Mouse (Mus musculus): ENCODE results near the gene Hexim1. TPM values are rescaled to one million over a fixed set of nuclear protein-coding genes. Genes with fewer than 3 reads are reported as not detected.
A peak's percentile ranks its signal among the peaks of the same experiment; 100 is the strongest.

Gene Hexim1
- polyA plus RNA-seq, 1 experiment, result 24.3 TPM

DNA sequence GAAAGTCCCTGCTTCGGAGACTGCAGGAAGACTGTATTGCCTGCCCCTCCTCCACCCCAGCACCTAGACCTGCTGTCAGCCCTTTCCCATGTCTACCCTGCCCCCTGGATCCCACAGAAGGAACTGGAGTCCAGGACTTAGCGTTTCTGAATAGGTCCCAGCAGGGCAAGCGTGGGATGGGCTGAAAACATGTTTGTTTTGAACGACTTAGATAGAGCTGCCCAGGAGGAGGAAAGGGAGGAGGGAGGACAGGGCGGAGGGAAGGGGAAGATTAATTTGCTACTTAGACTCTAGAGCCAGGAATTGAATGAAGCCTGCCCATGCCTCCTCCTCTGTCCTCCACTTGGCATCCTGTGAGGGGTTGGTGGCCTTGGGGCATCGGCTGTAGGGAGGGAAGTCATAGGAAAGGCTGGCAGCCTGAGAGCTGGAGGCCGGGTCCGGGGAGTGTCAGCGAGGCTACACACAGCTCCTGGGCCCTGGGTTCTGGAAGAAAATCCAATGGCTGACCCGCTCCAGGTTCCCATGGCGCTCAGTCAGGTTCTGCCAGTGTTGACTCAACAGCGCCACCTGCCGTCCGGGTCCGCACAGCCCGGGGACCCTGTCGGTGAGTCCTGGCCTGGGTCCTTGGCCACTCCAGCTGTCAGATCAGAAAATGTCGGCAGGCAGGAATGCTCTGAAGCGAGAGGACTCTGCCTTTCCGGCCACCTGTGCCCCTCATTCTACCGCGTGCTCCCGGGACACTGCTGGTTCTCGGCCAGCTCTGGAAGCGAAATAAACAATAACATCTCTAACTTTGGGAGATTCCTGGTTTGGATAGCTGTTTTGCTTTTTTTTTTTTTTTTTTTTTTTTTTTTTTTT is 42.8 kb downstream of the Hexim1 start:
- no peaks in the 10 kb centered on the region for H3K79me3 ChIP-seq (ENCODE audit: low read depth)
- no peaks in the 10 kb centered on the region for H3K36me3 ChIP-seq (ENCODE audit: control insufficient read depth, insufficient read depth)
- peak overlapping the region; percentile 20 for H3ac ChIP-seq (ENCODE audit: control insufficient read depth, insufficient read length, low read depth)
- no peaks in the 10 kb centered on the region for H3K27me3 ChIP-seq (ENCODE audit: control insufficient read depth, insufficient read depth, insufficient read length)
- TF ChIP-seq CTCF (IDR thresholded peaks at IDR 0.05; ENCODE audit: control insufficient read depth, insufficient read depth, insufficient read length), result peak; percentile 97
- TF ChIP-seq MYOD1 (IDR thresholded peaks at IDR 0.05; ENCODE audit: control insufficient read depth, insufficient read length, low read depth), result peak; percentile 85
- TF ChIP-seq MYOG (IDR thresholded peaks at IDR 0.05; ENCODE audit: control insufficient read depth, extremely low read depth, insufficient read length), result no peak
- H3K79me2 ChIP-seq (ENCODE audit: control insufficient read depth, insufficient read depth), result no peaks in the 10 kb centered on the region
- no peak overlapping the region for H3K4me3 ChIP-seq (ENCODE audit: insufficient read depth, poor library complexity, severe bottlenecking)

GRCm38 (mm10) chr11:103160738-103161137 is 44.7 kb downstream of the Hexim1 start:
- Histone ChIP-seq H3K27me3 (ENCODE audit: control insufficient read depth, insufficient read depth, insufficient read length) (no peaks in the 10 kb centered on the region), H3K79me3 (ENCODE audit: low read depth) (no peaks in the 10 kb centered on the region), H3ac (ENCODE audit: control insufficient read depth, insufficient read length, low read depth) (no peak overlapping the region), H3K4me3 (ENCODE audit: insufficient read depth, poor library complexity, severe bottlenecking) (no peak overlapping the region), H3K79me2 (ENCODE audit: control insufficient read depth, insufficient read depth) (no peaks in the 10 kb centered on the region), H3K36me3 (ENCODE audit: control insufficient read depth, insufficient read depth) (no peaks in the 10 kb centered on the region)
- TF ChIP-seq FOSL1 (IDR thresholded peaks at IDR 0.05; ENCODE audit: insufficient read depth, low read length, poor library complexity, severe bottlenecking) (no peak), CEBPB (IDR thresholded peaks at IDR 0.05; ENCODE audit: low read depth) (no peak), USF1 (IDR thresholded peaks at IDR 0.05; ENCODE audit: low read depth) (no peak), MYOG (IDR thresholded peaks at IDR 0.05; ENCODE audit: control insufficient read depth, extremely low read depth, insufficient read length) (no peak), MYOD1 (IDR thresholded peaks at IDR 0.05; ENCODE audit: control insufficient read depth, insufficient read length, low read depth) (no peak), MAX (IDR thresholded peaks at IDR 0.05) (no peak), CTCF (IDR thresholded peaks at IDR 0.05; ENCODE audit: control insufficient read depth, insufficient read depth, insufficient read length) (no peak)

DNA sequence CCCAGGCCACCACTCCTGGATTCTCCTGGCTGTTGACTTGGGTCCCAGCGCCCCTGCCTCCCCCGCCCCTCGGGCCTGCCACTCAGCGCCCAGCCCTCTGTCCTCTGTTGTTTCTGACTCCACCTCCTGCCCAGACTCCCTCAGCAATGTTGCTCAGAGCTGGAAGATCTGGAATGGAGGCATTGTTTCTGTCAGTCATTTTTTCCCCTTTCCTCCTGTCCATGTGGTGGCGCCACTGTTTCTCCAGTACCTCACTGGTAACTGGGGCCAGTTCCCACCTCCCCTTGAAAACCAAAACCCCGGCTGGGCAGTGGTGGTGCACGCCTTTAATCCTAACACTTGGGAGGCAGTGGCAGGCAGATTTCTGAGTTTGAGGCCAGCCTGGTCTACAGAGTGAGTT is 45.4 kb downstream of the Hexim1 start:
- H3ac ChIP-seq (ENCODE audit: control insufficient read depth, insufficient read length, low read depth), result no peak overlapping the region
- no peaks in the 10 kb centered on the region for H3K27me3 ChIP-seq (ENCODE audit: control insufficient read depth, insufficient read depth, insufficient read length)
- no peak overlapping the region for H3K4me3 ChIP-seq (ENCODE audit: insufficient read depth, poor library complexity, severe bottlenecking)
- TF ChIP-seq MYOD1 (IDR thresholded peaks at IDR 0.05; ENCODE audit: control insufficient read depth, insufficient read length, low read depth), result no peak
- TF ChIP-seq CEBPB (IDR thresholded peaks at IDR 0.05; ENCODE audit: low read depth), result no peak
- no peak for TF ChIP-seq MYOG (IDR thresholded peaks at IDR 0.05; ENCODE audit: control insufficient read depth, extremely low read depth, insufficient read length)
- no peak for TF ChIP-seq FOSL1 (IDR thresholded peaks at IDR 0.05; ENCODE audit: insufficient read depth, low read length, poor library complexity, severe bottlenecking)
- TF ChIP-seq CTCF (IDR thresholded peaks at IDR 0.05; ENCODE audit: control insufficient read depth, insufficient read depth, insufficient read length), result no peak
- TF ChIP-seq MAX (IDR thresholded peaks at IDR 0.05), result no peak
- TF ChIP-seq USF1 (IDR thresholded peaks at IDR 0.05; ENCODE audit: low read depth), result no peak
- no peaks in the 10 kb centered on the region for H3K79me2 ChIP-seq (ENCODE audit: control insufficient read depth, insufficient read depth)
- H3K36me3 ChIP-seq (ENCODE audit: control insufficient read depth, insufficient read depth), result no peaks in the 10 kb centered on the region
- no peaks in the 10 kb centered on the region for H3K79me3 ChIP-seq (ENCODE audit: low read depth)

DNA sequence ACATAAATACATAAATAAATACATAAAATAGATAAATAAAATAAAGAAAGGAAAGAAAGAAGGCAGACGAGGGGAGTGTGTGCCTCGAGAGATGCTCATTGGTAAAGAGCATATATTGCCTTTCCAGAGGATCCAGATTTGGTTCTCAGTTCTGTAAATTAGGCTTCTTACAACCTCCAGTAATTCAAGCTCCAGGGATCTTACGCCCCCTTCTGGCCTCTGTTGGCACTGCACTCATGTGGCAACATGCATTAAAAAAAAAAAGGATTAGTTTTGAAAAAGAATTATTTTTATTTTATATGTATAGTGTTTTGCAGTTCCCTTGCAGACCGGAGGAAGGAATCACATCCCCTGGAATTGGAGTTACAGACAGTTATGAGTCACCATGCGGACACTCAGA is 46.1 kb downstream of the Hexim1 start:
- no peaks in the 10 kb centered on the region for H3K36me3 ChIP-seq (ENCODE audit: control insufficient read depth, insufficient read depth)
- no peaks in the 10 kb centered on the region for H3K79me3 ChIP-seq (ENCODE audit: low read depth)
- no peak overlapping the region for H3K4me3 ChIP-seq (ENCODE audit: insufficient read depth, poor library complexity, severe bottlenecking)
- H3K79me2 ChIP-seq (ENCODE audit: control insufficient read depth, insufficient read depth), result no peaks in the 10 kb centered on the region
- H3ac ChIP-seq (ENCODE audit: control insufficient read depth, insufficient read length, low read depth), result no peak overlapping the region
- no peaks in the 10 kb centered on the region for H3K27me3 ChIP-seq (ENCODE audit: control insufficient read depth, insufficient read depth, insufficient read length)
- TF ChIP-seq MAX (IDR thresholded peaks at IDR 0.05), result no peak
- TF ChIP-seq MYOD1 (IDR thresholded peaks at IDR 0.05; ENCODE audit: control insufficient read depth, insufficient read length, low read depth), result no peak

DNA sequence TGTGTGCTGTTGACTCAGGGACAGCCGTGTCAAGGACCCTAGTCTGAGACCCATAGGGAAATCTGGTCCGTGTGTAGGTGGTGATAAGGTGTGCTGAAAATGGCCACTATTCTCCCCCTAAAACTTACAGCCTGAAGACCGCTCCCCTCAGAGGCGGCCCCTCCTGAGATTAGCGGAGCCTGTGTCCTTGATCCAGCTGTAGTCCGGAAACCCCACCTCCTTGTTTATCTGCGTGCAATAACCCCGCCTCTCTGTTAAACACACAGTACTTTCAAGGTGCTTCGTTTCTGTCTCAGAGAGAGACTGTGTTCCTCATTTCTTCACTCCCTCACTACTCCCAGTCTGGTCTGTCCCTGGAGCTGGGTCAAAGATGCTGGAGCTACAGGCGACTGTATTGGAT is 48.4 kb downstream of the Hexim1 start:
- no peaks in the 10 kb centered on the region for H3K79me2 ChIP-seq (ENCODE audit: control insufficient read depth, insufficient read depth)
- no peaks in the 10 kb centered on the region for H3K36me3 ChIP-seq (ENCODE audit: control insufficient read depth, insufficient read depth)
- no peaks in the 10 kb centered on the region for H3K79me3 ChIP-seq (ENCODE audit: low read depth)
- H3K27me3 ChIP-seq (ENCODE audit: control insufficient read depth, insufficient read depth, insufficient read length), result no peaks in the 10 kb centered on the region
- TF ChIP-seq MYOD1 (IDR thresholded peaks at IDR 0.05; ENCODE audit: control insufficient read depth, insufficient read length, low read depth) (no peak), MAX (IDR thresholded peaks at IDR 0.05) (no peak), FOSL1 (IDR thresholded peaks at IDR 0.05; ENCODE audit: insufficient read depth, low read length, poor library complexity, severe bottlenecking) (no peak), MYOG (IDR thresholded peaks at IDR 0.05; ENCODE audit: control insufficient read depth, extremely low read depth, insufficient read length) (no peak), CTCF (IDR thresholded peaks at IDR 0.05; ENCODE audit: control insufficient read depth, insufficient read depth, insufficient read length) (no peak), CEBPB (IDR thresholded peaks at IDR 0.05; ENCODE audit: low read depth) (no peak), USF1 (IDR thresholded peaks at IDR 0.05; ENCODE audit: low read depth) (no peak)
- H3K4me3 ChIP-seq (ENCODE audit: insufficient read depth, poor library complexity, severe bottlenecking), result no peak overlapping the region
- no peak overlapping the region for H3ac ChIP-seq (ENCODE audit: control insufficient read depth, insufficient read length, low read depth)

Data from C2C12 (cell line).